Mouse (Mus musculus): ENCODE results near the gene Olfr943. TPM values are rescaled to one million over a fixed set of nuclear protein-coding genes. Genes with fewer than 3 reads are reported as not detected.

Olfr943 gene
- polyA plus RNA-seq (2015; fragmentation: Nextera tagmentation; extraction: Ambion mirVana): not detected in 2 replicates

DNA sequence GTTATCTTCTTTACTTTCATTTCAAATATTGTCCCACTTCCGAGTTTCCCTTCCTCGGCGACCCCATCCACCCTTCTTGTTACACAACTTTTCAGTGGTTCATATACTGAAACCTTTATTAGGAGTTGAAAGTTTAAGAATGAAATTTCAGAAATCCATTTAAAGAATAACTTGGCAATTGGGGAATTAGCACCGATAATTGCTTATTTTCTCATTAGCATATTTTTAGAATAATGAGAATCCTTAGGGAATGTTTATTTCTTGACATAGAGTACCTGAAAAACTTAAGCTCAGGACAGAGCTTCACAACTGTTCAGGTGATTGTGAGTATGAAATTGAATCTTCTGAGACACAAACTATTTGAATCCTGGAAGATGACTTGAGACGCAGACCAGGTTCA lies at the start of gene Olfr943:
TSS of gene Olfr943 (plus strand) at position 301 of the 400 bp plus-strand sequence.
- H3K27me3 ChIP-seq (ENCODE audit: insufficient read depth, low read length): no peaks in the 10 kb centered on the region

DNA sequence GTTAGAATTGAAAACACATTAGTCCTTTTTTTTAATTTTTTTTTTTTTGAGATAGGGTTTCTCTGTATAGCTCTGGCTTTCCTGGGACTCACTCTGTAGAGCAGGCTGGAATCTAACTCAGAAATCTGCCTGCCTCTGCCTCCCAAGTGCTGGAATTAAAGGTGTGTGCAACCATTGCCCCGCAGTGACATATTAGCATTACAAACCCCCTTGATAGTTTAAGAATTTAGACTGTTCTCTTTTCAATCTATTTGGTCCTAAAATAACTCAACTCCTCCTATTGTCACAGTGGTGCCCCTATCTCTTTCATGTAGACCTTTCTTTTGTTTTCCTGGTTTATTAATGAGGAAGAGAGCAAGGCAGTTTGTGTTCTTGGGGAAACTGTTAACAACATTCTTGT lies 38.8 kb upstream of the Olfr943 start:
- H3K4me3 ChIP-seq (ENCODE audit: low read length): no peak overlapping the region
- H3K27me3 ChIP-seq (ENCODE audit: insufficient read depth, low read length): no peaks in the 10 kb centered on the region
- no peak overlapping the region for H3K27ac ChIP-seq (ENCODE audit: low read length)
- H3K9ac ChIP-seq (replicated peaks; ENCODE audit: low read length): no peak overlapping the region
- ATAC-seq (ENCODE audit: low FRiP score, low TSS enrichment): no peak
- WGBS: 85% methylated on average over 1 of the region's 1 CpGs
- H3K9me3 ChIP-seq (ENCODE audit: low read length): no peaks in the 10 kb centered on the region
- no peaks in the 10 kb centered on the region for H3K4me1 ChIP-seq (ENCODE audit: insufficient read depth, low read length)
- no peak overlapping the region for H3K4me2 ChIP-seq (replicated peaks; ENCODE audit: low read depth, low read length)
- H3K36me3 ChIP-seq (ENCODE audit: insufficient read depth, low read length): no peaks in the 10 kb centered on the region

More for the DNA sequence above, at the start of gene Olfr943:
- 94% methylated on average over 5 of the region's 5 CpGs for WGBS
- Histone ChIP-seq H3K9me3 (ENCODE audit: low read length) (no peaks in the 10 kb centered on the region), H3K4me1 (ENCODE audit: insufficient read depth, low read length) (no peaks in the 10 kb centered on the region), H3K36me3 (ENCODE audit: insufficient read depth, low read length) (no peaks in the 10 kb centered on the region), H3K9ac (replicated peaks; ENCODE audit: low read length) (no peak within 1 kb of the TSS), H3K4me2 (replicated peaks; ENCODE audit: low read depth, low read length) (no peak within 1 kb of the TSS), H3K4me3 (ENCODE audit: low read length) (no peak within 1 kb of the TSS), H3K27ac (ENCODE audit: low read length) (no peak within 1 kb of the TSS)
- no peak for ATAC-seq (ENCODE audit: low FRiP score, low TSS enrichment)

DNA sequence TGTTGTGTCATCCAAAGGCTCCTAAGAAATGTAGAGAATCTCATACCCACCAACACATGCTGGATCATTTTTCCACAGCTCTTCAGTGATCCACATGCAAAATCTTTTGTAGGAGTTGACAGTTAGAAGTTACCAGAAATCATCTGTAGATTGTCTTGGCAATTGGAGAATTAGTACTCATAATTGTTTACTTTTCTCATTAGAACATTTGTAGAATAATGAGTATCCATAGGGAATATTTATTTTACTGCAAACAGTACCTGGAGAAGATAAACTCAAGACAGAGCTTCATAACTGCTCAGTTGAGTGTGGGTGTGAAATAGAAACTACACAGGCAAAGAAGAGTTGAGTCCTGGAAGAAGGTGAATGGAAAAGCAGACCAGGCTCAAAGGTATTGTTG lies 38.3 kb upstream of the Olfr943 start, which contains the start of gene Olfr27:
TSS of gene Olfr27 (plus strand) at position 301 of the 400 bp plus-strand sequence.
- Histone ChIP-seq H3K4me2 (replicated peaks; ENCODE audit: low read depth, low read length) (no peak within 1 kb of the TSS), H3K27ac (ENCODE audit: low read length) (no peak within 1 kb of the TSS), H3K9me3 (ENCODE audit: low read length) (no peaks in the 10 kb centered on the region), H3K4me3 (ENCODE audit: low read length) (no peak within 1 kb of the TSS), H3K4me1 (ENCODE audit: insufficient read depth, low read length) (no peaks in the 10 kb centered on the region), H3K27me3 (ENCODE audit: insufficient read depth, low read length) (no peaks in the 10 kb centered on the region), H3K36me3 (ENCODE audit: insufficient read depth, low read length) (no peaks in the 10 kb centered on the region), H3K9ac (replicated peaks; ENCODE audit: low read length) (no peak within 1 kb of the TSS)
- no peak for ATAC-seq (ENCODE audit: low FRiP score, low TSS enrichment)

- Histone ChIP-seq H3K9ac (replicated peaks; ENCODE audit: low read length) (no peak overlapping the region), H3K9me3 (ENCODE audit: low read length) (no peaks in the 10 kb centered on the region), H3K4me3 (ENCODE audit: low read length) (no peak overlapping the region), H3K36me3 (ENCODE audit: insufficient read depth, low read length) (no peaks in the 10 kb centered on the region), H3K4me2 (replicated peaks; ENCODE audit: low read depth, low read length) (no peak overlapping the region), H3K4me1 (ENCODE audit: insufficient read depth, low read length) (no peaks in the 10 kb centered on the region), H3K27ac (ENCODE audit: low read length) (no peak overlapping the region), H3K27me3 (ENCODE audit: insufficient read depth, low read length) (no peaks in the 10 kb centered on the region)
- no peak for ATAC-seq (ENCODE audit: low FRiP score, low TSS enrichment)
- WGBS: 61% methylated on average over 1 of the region's 1 CpGs
Measured at GRCm38 (mm10) chr9:39152401-39152800, 13.7 kb upstream of the Olfr943 start.

DNA sequence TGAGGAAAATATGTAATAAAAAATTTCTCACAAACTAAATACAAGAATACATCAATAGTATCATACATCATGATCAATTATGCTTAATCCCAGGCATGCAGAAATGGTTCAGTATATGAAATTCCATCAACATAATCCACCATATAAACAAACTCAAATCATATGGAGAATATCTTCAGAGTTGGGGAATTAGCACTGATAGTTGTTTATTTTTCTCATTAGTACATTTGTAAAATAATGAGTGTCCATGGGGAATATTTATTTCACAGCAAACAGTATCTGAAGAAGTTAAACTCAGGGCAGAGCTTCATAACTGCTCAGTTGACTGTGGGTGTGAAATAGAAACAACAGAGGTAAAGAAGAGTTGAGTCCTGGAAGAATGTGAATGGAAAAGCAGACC lies 35.5 kb downstream of the Olfr943 start, which contains the start of gene Olfr944:
TSS of gene Olfr944 (plus strand) at position 301 of the 400 bp plus-strand sequence.
- Histone ChIP-seq H3K36me3 (ENCODE audit: insufficient read depth, low read length) (no peaks in the 10 kb centered on the region), H3K4me3 (ENCODE audit: low read length) (no peak within 1 kb of the TSS), H3K4me1 (ENCODE audit: insufficient read depth, low read length) (no peaks in the 10 kb centered on the region), H3K9ac (replicated peaks; ENCODE audit: low read length) (no peak within 1 kb of the TSS), H3K4me2 (replicated peaks; ENCODE audit: low read depth, low read length) (no peak within 1 kb of the TSS), H3K9me3 (ENCODE audit: low read length) (no peaks in the 10 kb centered on the region), H3K27me3 (ENCODE audit: insufficient read depth, low read length) (no peaks in the 10 kb centered on the region), H3K27ac (ENCODE audit: low read length) (no peak within 1 kb of the TSS)
- ATAC-seq (ENCODE audit: low FRiP score, low TSS enrichment): no peak

Other genes starting within 250 kb of the Olfr943 start
- gene Olfr930, start 236.5 kb upstream of the Olfr943 start, polyA plus RNA-seq (2015; fragmentation: Nextera tagmentation; extraction: Ambion mirVana): not detected in 2 replicates
- not detected in 2 replicates for gene Olfr933, start 194.0 kb upstream of the Olfr943 start, polyA plus RNA-seq (2015; fragmentation: Nextera tagmentation; extraction: Ambion mirVana)
- not detected in 2 replicates for gene Olfr934, start 178.0 kb upstream of the Olfr943 start, polyA plus RNA-seq (2015; fragmentation: Nextera tagmentation; extraction: Ambion mirVana)
- not detected in 2 replicates for gene Olfr935, start 166.6 kb upstream of the Olfr943 start, polyA plus RNA-seq (2015; fragmentation: Nextera tagmentation; extraction: Ambion mirVana)
- gene Olfr146, start 142.9 kb upstream of the Olfr943 start, polyA plus RNA-seq (2015; fragmentation: Nextera tagmentation; extraction: Ambion mirVana): not detected in 2 replicates
- gene Olfr937, start 101.4 kb upstream of the Olfr943 start, polyA plus RNA-seq (2015; fragmentation: Nextera tagmentation; extraction: Ambion mirVana): not detected in 2 replicates
- not detected in 2 replicates for gene Olfr938, start 87.4 kb upstream of the Olfr943 start, polyA plus RNA-seq (2015; fragmentation: Nextera tagmentation; extraction: Ambion mirVana)
- gene Olfr27, start 38.2 kb upstream of the Olfr943 start, polyA plus RNA-seq (2015; fragmentation: Nextera tagmentation; extraction: Ambion mirVana): not detected in 2 replicates
- not detected in 2 replicates for gene Olfr944, start 35.6 kb downstream of the Olfr943 start, polyA plus RNA-seq (2015; fragmentation: Nextera tagmentation; extraction: Ambion mirVana)
- gene Olfr1537, start 83.7 kb downstream of the Olfr943 start, polyA plus RNA-seq (2015; fragmentation: Nextera tagmentation; extraction: Ambion mirVana): not detected in 2 replicates
- gene Olfr945, start 110.5 kb downstream of the Olfr943 start, polyA plus RNA-seq (2015; fragmentation: Nextera tagmentation; extraction: Ambion mirVana): not detected in 2 replicates
- gene Olfr948, start 159.7 kb downstream of the Olfr943 start, polyA plus RNA-seq (2015; fragmentation: Nextera tagmentation; extraction: Ambion mirVana): not detected in 2 replicates
- not detected in 2 replicates for gene Olfr951, start 221.1 kb downstream of the Olfr943 start, polyA plus RNA-seq (2015; fragmentation: Nextera tagmentation; extraction: Ambion mirVana)

Data from kidney, embryonic 16.5 days (tissue).